Mouse (Mus musculus): ENCODE results near the gene Mia2. TPM values are rescaled to one million over a fixed set of nuclear protein-coding genes. Genes with fewer than 3 reads are reported as not detected.

The Mia2 gene
- polyA plus RNA-seq, 1 experiment from 2014 or later, result 58.2 TPM

DNA sequence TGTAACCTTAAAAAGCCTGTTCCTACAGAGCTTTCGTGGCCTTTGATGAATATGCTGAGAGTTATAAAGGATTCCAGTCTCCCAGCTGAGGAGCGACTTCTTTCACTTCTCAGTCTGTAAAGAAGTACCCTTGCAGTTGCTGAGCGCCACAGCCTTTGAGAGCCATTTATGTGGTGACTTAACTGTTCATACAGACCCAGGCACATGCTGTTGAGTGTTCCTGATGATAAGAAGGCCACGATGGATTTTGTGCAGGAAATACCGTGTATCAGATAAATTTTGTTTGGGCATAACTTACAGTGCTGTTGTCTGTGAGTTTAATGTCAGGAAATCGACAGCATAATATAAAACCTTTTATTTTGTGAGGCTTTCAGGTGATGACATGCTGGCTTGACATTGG lies 68.9 kb downstream of the Mia2 start:
- Histone ChIP-seq H3K9ac (no peak overlapping the region), H3K9me3 (replicated peaks) (no peaks in the 10 kb centered on the region), H3K4me2 (replicated peaks) (no peak overlapping the region), H3K36me3 (peaks cover 61% of the 10 kb centered on the region), H3K4me3 (replicated peaks) (no peak overlapping the region), H3K4me1 (no peaks in the 10 kb centered on the region), H3K27ac (replicated peaks) (no peak overlapping the region), H3K27me3 (no peaks in the 10 kb centered on the region)
- ATAC-seq (ENCODE audit: insufficient number of reproducible peaks, low FRiP score, low TSS enrichment, low read depth), result no peak
- 92% methylated on average over 6 of the region's 6 CpGs for WGBS

DNA sequence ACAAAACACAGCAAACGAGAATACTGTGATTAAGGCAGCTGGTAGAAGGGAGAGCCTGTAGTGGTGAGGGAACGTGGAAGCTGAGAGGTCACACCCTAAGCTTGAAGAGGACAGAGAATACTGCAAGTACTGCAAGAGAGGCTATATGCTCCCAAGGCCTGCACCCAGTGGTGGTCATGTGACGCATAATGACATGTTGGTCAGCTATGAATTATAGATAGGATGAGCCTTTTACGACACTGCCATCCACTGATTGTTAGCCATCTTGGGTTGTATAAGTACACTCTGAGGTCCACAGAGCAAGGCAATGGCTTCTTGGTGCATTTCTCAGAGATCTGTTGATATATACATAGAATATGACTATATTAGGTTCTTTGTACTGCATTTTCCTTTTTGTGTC lies 71.0 kb downstream of the Mia2 start:
- no peak for ATAC-seq (ENCODE audit: insufficient number of reproducible peaks, low FRiP score, low TSS enrichment, low read depth)
- Histone ChIP-seq H3K4me1 (no peaks in the 10 kb centered on the region), H3K36me3 (peaks cover 61% of the 10 kb centered on the region), H3K4me3 (replicated peaks) (no peak overlapping the region), H3K27me3 (no peaks in the 10 kb centered on the region), H3K4me2 (replicated peaks) (no peak overlapping the region), H3K9me3 (replicated peaks) (no peaks in the 10 kb centered on the region), H3K9ac (no peak overlapping the region), H3K27ac (replicated peaks) (no peak overlapping the region)
- WGBS, result 84% methylated on average over 4 of the region's 4 CpGs

DNA sequence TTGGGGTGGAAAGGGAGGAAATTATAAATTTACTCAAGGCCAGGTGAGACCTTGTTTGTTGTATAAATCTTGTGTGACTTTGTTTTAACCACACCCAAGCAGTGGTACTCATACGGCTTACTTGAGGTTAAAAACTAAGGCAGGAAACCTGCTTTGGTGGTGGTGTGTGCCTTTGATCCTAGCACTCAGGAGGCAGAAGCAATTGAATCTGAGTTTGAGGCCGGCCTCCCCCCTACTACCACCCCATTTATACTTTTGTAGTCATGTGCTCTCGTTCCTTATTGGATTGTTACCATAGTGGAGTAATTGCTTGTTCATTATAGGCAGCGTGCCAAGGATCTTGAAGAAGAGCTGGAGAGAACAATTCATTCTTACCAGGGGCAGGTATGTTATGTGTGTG lies 74.3 kb downstream of the Mia2 start:
- ATAC-seq (ENCODE audit: insufficient number of reproducible peaks, low FRiP score, low TSS enrichment, low read depth), result no peak
- no peaks in the 10 kb centered on the region for H3K27me3 ChIP-seq
- no peak overlapping the region for H3K27ac ChIP-seq (replicated peaks)
- H3K9me3 ChIP-seq (replicated peaks), result no peaks in the 10 kb centered on the region
- no peaks in the 10 kb centered on the region for H3K4me1 ChIP-seq
- H3K4me2 ChIP-seq (replicated peaks), result no peak overlapping the region
- H3K36me3 ChIP-seq, result peaks cover 44% of the 10 kb centered on the region
- no peak overlapping the region for H3K9ac ChIP-seq
- WGBS, result 83% methylated on average over 4 of the region's 4 CpGs
- H3K4me3 ChIP-seq (replicated peaks), result no peak overlapping the region

DNA sequence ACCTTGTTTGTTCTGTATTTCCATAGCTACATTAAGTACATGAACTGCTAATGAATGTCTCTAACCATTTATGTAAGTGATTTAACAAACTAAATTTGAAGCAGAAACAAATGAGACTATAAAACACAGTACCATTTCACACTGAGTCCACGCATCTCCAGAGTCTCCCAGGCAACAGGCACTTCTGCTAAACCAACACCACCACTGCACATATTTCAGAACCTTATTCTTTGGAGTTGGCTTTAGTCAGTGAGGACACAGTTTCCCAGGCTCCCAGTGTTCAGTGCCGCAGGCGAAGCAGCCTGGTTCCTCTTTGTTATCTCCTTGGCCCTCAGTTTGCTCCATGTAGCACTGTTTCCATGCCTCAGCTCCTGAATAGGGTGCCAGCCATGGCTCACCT lies 82.2 kb downstream of the Mia2 start:
- 96% methylated on average over 3 of the region's 3 CpGs for WGBS
- Histone ChIP-seq H3K4me3 (replicated peaks) (no peak overlapping the region), H3K9ac (no peak overlapping the region), H3K27me3 (no peaks in the 10 kb centered on the region), H3K4me1 (no peaks in the 10 kb centered on the region), H3K9me3 (replicated peaks) (no peaks in the 10 kb centered on the region), H3K4me2 (replicated peaks) (no peak overlapping the region), H3K27ac (replicated peaks) (no peak overlapping the region), H3K36me3 (peaks cover 73% of the 10 kb centered on the region)
- no peak for ATAC-seq (ENCODE audit: insufficient number of reproducible peaks, low FRiP score, low TSS enrichment, low read depth)

- peaks cover 60% of the 10 kb centered on the region for H3K36me3 ChIP-seq
- no peak overlapping the region for H3K9ac ChIP-seq
- H3K27ac ChIP-seq (replicated peaks), result no peak overlapping the region
- no peak overlapping the region for H3K4me3 ChIP-seq (replicated peaks)
- no peaks in the 10 kb centered on the region for H3K9me3 ChIP-seq (replicated peaks)
- H3K27me3 ChIP-seq, result no peaks in the 10 kb centered on the region
- no peaks in the 10 kb centered on the region for H3K4me1 ChIP-seq
- no peak overlapping the region for H3K4me2 ChIP-seq (replicated peaks)
- WGBS, result 84% methylated on average over 12 of the region's 12 CpGs
- ATAC-seq (ENCODE audit: insufficient number of reproducible peaks, low FRiP score, low TSS enrichment, low read depth), result no peak
Observed at GRCm38 (mm10) chr12:59188086-59188682, 92.6 kb downstream of the Mia2 start.

GRCm38 (mm10) chr12:59193637-59194036 lies 98.0 kb downstream of the Mia2 start:
- H3K27ac ChIP-seq (replicated peaks), result no peak overlapping the region
- H3K9me3 ChIP-seq (replicated peaks), result no peaks in the 10 kb centered on the region
- WGBS, result 68% methylated on average over 3 of the region's 3 CpGs
- no peak overlapping the region for H3K4me2 ChIP-seq (replicated peaks)
- ATAC-seq (ENCODE audit: insufficient number of reproducible peaks, low FRiP score, low TSS enrichment, low read depth), result no peak
- no peaks in the 10 kb centered on the region for H3K27me3 ChIP-seq
- no peak overlapping the region for H3K4me3 ChIP-seq (replicated peaks)
- H3K4me1 ChIP-seq, result no peaks in the 10 kb centered on the region
- H3K36me3 ChIP-seq, result peaks cover 21% of the 10 kb centered on the region
- H3K9ac ChIP-seq, result no peak overlapping the region

GRCm38 (mm10) chr12:59194341-59195003 lies 98.9 kb downstream of the Mia2 start:
- Histone ChIP-seq H3K27ac (replicated peaks) (no peak overlapping the region), H3K4me3 (replicated peaks) (no peak overlapping the region), H3K27me3 (no peaks in the 10 kb centered on the region), H3K4me2 (replicated peaks) (no peak overlapping the region), H3K9ac (no peak overlapping the region), H3K4me1 (no peaks in the 10 kb centered on the region), H3K9me3 (replicated peaks) (no peaks in the 10 kb centered on the region), H3K36me3 (peaks cover 20% of the 10 kb centered on the region)
- WGBS, result 82% methylated on average over 9 of the region's 9 CpGs
- no peak for ATAC-seq (ENCODE audit: insufficient number of reproducible peaks, low FRiP score, low TSS enrichment, low read depth)

- Histone ChIP-seq H3K4me2 (replicated peaks) (no peak overlapping the region), H3K4me3 (replicated peaks) (no peak overlapping the region), H3K27me3 (no peaks in the 10 kb centered on the region), H3K9ac (no peak overlapping the region), H3K9me3 (replicated peaks) (no peaks in the 10 kb centered on the region), H3K4me1 (no peaks in the 10 kb centered on the region), H3K36me3 (peaks cover 21% of the 10 kb centered on the region; the same call in 1 of the 2 replicates), H3K27ac (replicated peaks) (no peak overlapping the region)
- no peak for ATAC-seq (ENCODE audit: insufficient number of reproducible peaks, low FRiP score, low TSS enrichment, low read depth)
- WGBS, result 75% methylated on average over 4 of the region's 4 CpGs
Observed at GRCm38 (mm10) chr12:59195065-59195464, 99.5 kb downstream of the Mia2 start.

- no peak overlapping the region for H3K9ac ChIP-seq
- peaks cover 18% of the 10 kb centered on the region; the same call in 1 of the 2 replicates for H3K36me3 ChIP-seq
- whole genome bisulfite sequencing, result 56% methylated on average over 4 of the region's 4 CpGs
- no peaks in the 10 kb centered on the region for H3K4me1 ChIP-seq
- no peak for ATAC-seq (ENCODE audit: insufficient number of reproducible peaks, low FRiP score, low TSS enrichment, low read depth)
- H3K4me2 ChIP-seq (replicated peaks), result no peak overlapping the region
- H3K27me3 ChIP-seq, result no peaks in the 10 kb centered on the region
- H3K4me3 ChIP-seq (replicated peaks), result no peak overlapping the region
- no peaks in the 10 kb centered on the region for H3K9me3 ChIP-seq (replicated peaks)
- no peak overlapping the region for H3K27ac ChIP-seq (replicated peaks)
Observed at GRCm38 (mm10) chr12:59195941-59196340, 100.3 kb downstream of the Mia2 start.

- Histone ChIP-seq H3K4me1 (no peaks in the 10 kb centered on the region), H3K27me3 (no peaks in the 10 kb centered on the region), H3K27ac (replicated peaks) (no peak overlapping the region), H3K4me2 (replicated peaks) (no peak overlapping the region), H3K9me3 (replicated peaks) (no peaks in the 10 kb centered on the region), H3K4me3 (replicated peaks) (no peak overlapping the region), H3K36me3 (peaks cover 20% of the 10 kb centered on the region; the same call in 1 of the 2 replicates), H3K9ac (no peak overlapping the region)
- 79% methylated on average over 4 of the region's 4 CpGs for WGBS
- no peak for ATAC-seq (ENCODE audit: insufficient number of reproducible peaks, low FRiP score, low TSS enrichment, low read depth)
Observed at GRCm38 (mm10) chr12:59198750-59199149, 103.2 kb downstream of the Mia2 start.

DNA sequence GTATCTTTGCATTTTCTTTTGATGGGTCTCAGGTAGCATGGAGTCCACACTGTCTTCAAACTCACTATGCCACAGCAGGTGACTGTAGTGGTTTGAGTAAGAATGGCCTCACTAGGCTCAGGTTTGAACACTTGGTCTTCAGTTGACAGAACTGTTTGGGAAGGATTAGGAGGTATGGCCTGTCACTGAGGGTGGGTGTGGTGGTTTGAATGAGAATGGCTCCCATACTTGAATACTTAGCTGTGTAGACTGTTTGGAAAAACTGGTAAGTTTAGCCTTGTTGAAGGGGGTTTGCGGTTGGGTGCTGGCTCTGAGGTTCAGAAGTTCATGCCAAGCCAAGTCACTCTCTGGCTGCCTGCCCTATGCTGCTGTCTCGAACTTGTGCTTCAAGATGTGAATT lies 103.8 kb downstream of the Mia2 start:
- WGBS, result 89% methylated on average over 2 of the region's 2 CpGs

DNA sequence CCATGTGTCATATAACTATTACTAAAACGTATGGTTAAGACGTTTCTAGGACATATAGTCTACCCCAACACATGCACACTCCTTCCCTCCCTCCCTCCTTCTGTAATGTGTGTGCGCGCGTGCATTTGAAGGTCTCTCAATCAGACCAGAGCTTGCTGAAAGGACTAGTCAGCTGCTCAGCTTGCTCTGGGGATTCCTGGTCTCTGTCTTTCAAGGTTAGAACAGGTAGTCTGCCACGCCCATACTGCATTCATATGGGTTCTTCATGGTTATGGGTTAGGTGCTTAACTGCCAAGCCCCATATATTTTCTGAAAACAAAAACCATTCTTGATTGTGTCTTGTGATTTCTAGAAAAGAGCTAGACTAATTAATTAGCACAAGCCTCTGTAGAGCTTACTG lies 110.0 kb downstream of the Mia2 start:
- Histone ChIP-seq H3K9ac (no peak overlapping the region), H3K4me1 (no peaks in the 10 kb centered on the region), H3K36me3 (peaks cover 18% of the 10 kb centered on the region; the same call in 1 of the 2 replicates), H3K4me3 (replicated peaks) (no peak overlapping the region), H3K9me3 (replicated peaks) (no peaks in the 10 kb centered on the region), H3K4me2 (replicated peaks) (no peak overlapping the region), H3K27ac (replicated peaks) (no peak overlapping the region), H3K27me3 (no peaks in the 10 kb centered on the region)
- WGBS, result 92% methylated on average over 6 of the region's 6 CpGs
- ATAC-seq (ENCODE audit: insufficient number of reproducible peaks, low FRiP score, low TSS enrichment, low read depth), result no peak

More for the DNA sequence above, 103.8 kb downstream of the Mia2 start:
- no peak for ATAC-seq (ENCODE audit: insufficient number of reproducible peaks, low FRiP score, low TSS enrichment, low read depth)
- Histone ChIP-seq H3K27me3 (no peaks in the 10 kb centered on the region), H3K9ac (no peak overlapping the region), H3K27ac (replicated peaks) (no peak overlapping the region), H3K36me3 (peaks cover 24% of the 10 kb centered on the region; the same call in 1 of the 2 replicates), H3K9me3 (replicated peaks) (no peaks in the 10 kb centered on the region), H3K4me2 (replicated peaks) (no peak overlapping the region), H3K4me3 (replicated peaks) (no peak overlapping the region), H3K4me1 (no peaks in the 10 kb centered on the region)

Measured in embryonic facial prominence, embryonic 15.5 days (tissue).